13 mouse cellular contexts compared by ENCODE assay signal in the genomic region with DNA sequence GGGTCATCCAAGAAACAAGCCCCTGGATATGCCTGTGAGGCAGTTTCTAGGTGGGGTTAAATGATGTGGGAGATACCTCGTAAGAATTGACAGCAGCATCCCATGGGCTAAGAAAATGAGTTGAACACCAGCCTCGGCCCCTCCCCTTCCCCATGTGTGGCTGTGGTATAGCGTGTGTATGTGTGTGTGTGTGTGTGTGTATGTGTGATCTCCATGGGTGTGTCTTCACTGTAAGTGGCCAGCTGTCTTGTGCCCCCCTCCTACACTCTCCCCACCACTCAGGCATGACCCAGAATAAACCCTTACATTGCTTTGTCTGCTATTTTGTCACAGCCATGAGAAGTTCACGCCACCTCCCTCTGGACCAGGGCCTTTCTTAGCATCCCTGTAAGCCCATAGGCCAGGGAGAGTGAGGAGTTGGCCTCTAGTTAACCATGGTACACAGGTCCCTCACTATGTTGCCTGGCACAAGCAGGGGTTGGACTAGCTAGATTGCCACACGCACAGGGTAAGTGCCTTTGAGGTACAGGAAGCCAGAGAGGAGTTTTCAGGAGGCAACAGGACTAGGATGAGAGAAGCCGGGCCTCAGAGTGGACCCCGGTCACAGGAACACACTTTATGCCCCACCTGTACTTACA. TPM values are rescaled to one million over a fixed set of nuclear protein-coding genes. Genes with fewer than 3 reads are reported as not detected.
"Had no signal": no experiment of that assay in that cellular context is flagged by ENCODE, and none has a peak within 500 bp of the region (broad histone marks: within the 10 kb centered on the region; RNA-seq: fewer than 3 reads in every experiment).

No protein-coding gene starts in this region.

- H3K9ac ChIP-seq: intestine, embryonic 15.5 days; liver, embryonic 14.5 days; stomach, embryonic 15.5 days had no signal

- H3K4me3 ChIP-seq: intestine, embryonic 15.5 days; left cerebral cortex, adult 2 months; limb, embryonic 10.5 days; stomach, embryonic 15.5 days had no signal

- DNase-seq: kidney, adult 18-20 months; kidney, postnatal 10 days; kidney, postnatal 4 days; right cerebral cortex, postnatal 14 days; thymus, adult 2 months; thymus, postnatal 25 days had no signal

- ATAC-seq: intestine, embryonic 15.5 days had no signal

- H3K4me1 ChIP-seq: intestine, embryonic 15.5 days; limb, embryonic 10.5 days had no signal

- H3K27ac ChIP-seq: intestine, embryonic 15.5 days; limb, embryonic 10.5 days; liver, embryonic 14.5 days had no signal

- H3K9me3 ChIP-seq: intestine, embryonic 15.5 days; limb, embryonic 10.5 days; stomach, embryonic 15.5 days had no signal

- H3K27me3 ChIP-seq: intestine, embryonic 15.5 days; stomach, embryonic 15.5 days had no signal

- H3K4me2 ChIP-seq: intestine, embryonic 15.5 days; stomach, embryonic 15.5 days had no signal

RNA-seq across cellular contexts. Expression of a gene that starts 14.3 kb away (rescaled TPM):
- total RNA-seq: megakaryocyte progenitor cell, adult 5-6 weeks had no signal
- polyA plus RNA-seq: limb, embryonic 10.5 days had no signal

RNA-seq across cellular contexts. Expression of a gene that starts 20.7 kb away (rescaled TPM):
- total RNA-seq: left cerebral cortex, adult 2 months; left cerebral cortex, postnatal 14 days; megakaryocyte progenitor cell, adult 5-6 weeks had no signal
- polyA plus RNA-seq: limb, embryonic 10.5 days; liver, embryonic 14.5 days had no signal
